Mouse (Mus musculus) limb, embryonic 10.5 days (tissue): ENCODE data around the gene Btbd16. TPM values are rescaled to one million over a fixed set of nuclear protein-coding genes. Genes with fewer than 3 reads are reported as not detected.

Experiments
- DNase-seq: peaks from one replicate; pipeline ENCODE4 v3.0.0-alpha.2; 2017; ENCODE audit warnings: low spot score
- H3K27ac ChIP-seq: fragments of 300-500 bp; sonication (generic); 2 replicates; pipeline ENCODE4 v1.5.1; 2016; ENCODE audit warnings: mild to moderate bottlenecking
- H3K27me3 ChIP-seq: fragments of 300-500 bp; sonication (generic); 2 replicates; pipeline ENCODE4 v1.6.1; 2016; ENCODE audit warnings: low read depth, mild to moderate bottlenecking; ENCODE audit not compliant: poor library complexity, severe bottlenecking
- H3K36me3 ChIP-seq: fragments of 300-500 bp; sonication (generic); 2 replicates; pipeline ENCODE4 v1.6.1; 2016; ENCODE audit warnings: mild to moderate bottlenecking, moderate library complexity
- H3K4me1 ChIP-seq: fragments of 300-500 bp; sonication (generic); 2 replicates; pipeline ENCODE4 v1.6.1; 2016
- H3K4me3 ChIP-seq: fragments of 300-500 bp; sonication (generic); 2 replicates; pipeline ENCODE4 v1.5.1; 2016; ENCODE audit warnings: mild to moderate bottlenecking, moderate library complexity
- H3K9me3 ChIP-seq: fragments of 300-500 bp; sonication (generic); replicated peaks from 2 replicates; pipeline ENCODE4 v1.6.1; 2016; ENCODE audit warnings: mild to moderate bottlenecking
- WGBS: fragments of 180-500 bp; shearing (Covaris S2); methylation state at CpG from one replicate; pipeline ENCODE4 v1.1.7; 2016; 5-methylcytosine and 5-hydroxymethylcytosine counted together
- polyA plus RNA-seq: library from polyadenylated mRNA; unstranded; fragments of >200 nt; fragmentation: Nextera tagmentation; extraction: Ambion mirVana; gene quantifications from 2 replicates; pipeline ENCODE4 v1.2.1, GENCODE M21; 2016

Btbd16 gene
- polyA plus RNA-seq: not detected in 2 replicates

DNA sequence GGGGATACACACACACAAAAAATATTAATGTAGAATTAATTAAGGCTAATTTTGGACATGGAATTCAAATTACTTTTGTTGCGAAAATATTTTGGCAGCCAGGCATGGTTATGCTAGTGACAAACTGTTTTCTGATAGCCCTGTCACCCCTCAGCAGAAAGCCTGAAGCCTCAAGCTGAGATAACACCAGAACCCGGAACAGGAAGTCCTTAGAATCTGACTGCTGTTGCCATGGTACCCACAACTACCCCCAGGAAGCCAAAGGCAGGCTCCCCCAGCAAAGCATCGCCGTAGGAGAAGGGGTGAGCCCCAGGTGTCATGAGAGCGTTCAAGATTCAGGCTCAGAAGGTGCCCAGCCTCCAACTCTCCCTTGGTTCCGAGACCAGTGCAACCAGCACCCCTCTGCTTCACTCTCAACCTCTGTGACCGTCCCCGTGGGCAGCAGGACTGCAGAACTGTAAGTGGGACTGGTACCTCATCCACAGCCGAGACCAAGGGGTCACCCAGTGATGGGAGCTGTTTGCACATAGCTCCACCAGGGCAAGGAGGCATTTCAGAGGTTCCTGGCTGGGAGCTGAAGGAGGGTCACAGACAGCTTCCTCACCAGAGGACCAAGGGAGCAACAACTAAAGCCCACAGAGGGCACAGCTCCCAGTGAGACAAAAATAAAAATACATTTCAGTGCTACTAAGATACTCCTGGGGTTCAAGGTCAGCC is at the start of gene Btbd16:
Gene Btbd16, plus strand, starts transcription at position 156 of the 717 bp plus-strand sequence.
- WGBS: 69% methylated on average over 9 of the region's 9 CpGs
- no peak for DNase-seq
- no peaks in the 10 kb centered on the region for H3K36me3 ChIP-seq

DNA sequence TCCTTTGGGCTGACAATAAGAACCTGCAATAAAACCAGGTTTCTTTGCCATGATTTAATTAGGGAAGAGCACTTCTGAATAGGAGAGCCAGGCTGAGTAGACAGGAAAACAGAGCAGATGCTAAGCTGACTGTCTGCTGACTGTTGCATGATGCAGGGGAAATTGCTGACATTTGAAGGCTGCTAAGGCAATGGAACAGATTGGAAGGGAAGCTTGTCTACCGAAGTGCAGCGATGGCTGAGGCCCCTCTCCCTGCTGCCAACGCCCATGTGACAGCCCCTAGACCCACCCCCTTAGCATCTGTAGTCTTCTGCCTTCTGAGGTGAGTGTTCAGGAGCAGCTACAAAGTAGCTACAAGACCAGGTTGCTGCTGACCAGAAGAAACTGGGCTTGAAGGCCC is 47.7 kb upstream of the Btbd16 start:
- no peak for DNase-seq
- Histone ChIP-seq H3K27ac (no peak overlapping the region), H3K36me3 (peaks cover 93% of the 10 kb centered on the region), H3K27me3 (no peaks in the 10 kb centered on the region), H3K9me3 (no peaks in the 10 kb centered on the region), H3K4me1 (peaks cover 14% of the 10 kb centered on the region), H3K4me3 (no peak overlapping the region)
- WGBS: 78% methylated on average over 3 of the region's 3 CpGs

More for the DNA sequence above, at the start of gene Btbd16:
- no peaks in the 10 kb centered on the region for H3K9me3 ChIP-seq
- no peak within 1 kb of the TSS for H3K27ac ChIP-seq
- no peaks in the 10 kb centered on the region for H3K4me1 ChIP-seq
- no peak within 1 kb of the TSS for H3K4me3 ChIP-seq
- H3K27me3 ChIP-seq: no peaks in the 10 kb centered on the region

DNA sequence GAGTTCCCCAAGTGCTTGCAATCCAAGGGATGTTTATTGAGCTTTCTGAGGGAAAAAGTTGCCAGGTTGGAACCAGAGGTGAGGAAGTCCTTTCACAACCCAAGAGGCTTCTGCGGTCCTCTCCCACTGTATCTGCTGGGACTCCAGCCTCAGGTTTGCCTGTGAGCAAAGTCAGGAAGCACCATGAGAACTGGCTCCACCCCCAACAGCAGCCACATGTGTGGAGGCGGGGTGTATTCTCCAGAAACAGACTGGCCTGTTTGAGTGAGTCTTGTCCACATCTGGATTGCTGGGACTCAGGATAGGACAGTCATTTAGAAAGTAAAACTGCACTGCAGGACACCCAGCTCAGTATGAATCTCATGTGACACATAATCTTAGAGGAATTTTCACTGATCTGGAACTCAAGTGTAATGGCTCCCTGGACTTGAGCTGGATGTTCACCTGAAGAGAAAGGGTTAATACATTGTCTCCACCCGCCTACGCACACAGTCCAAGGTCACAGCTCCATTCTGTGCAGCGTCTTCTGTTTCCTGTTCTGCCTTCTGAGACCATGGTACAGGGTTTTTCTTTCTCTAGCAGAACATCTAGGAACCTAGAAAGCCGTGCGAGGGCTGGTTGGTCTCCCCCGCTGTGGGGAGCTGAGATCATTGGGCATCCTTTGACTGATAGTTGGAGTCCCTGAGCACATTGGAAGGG is 47.0 kb upstream of the Btbd16 start:
- Histone ChIP-seq H3K36me3 (peaks cover 93% of the 10 kb centered on the region), H3K27me3 (no peaks in the 10 kb centered on the region), H3K27ac (no peak overlapping the region), H3K9me3 (no peaks in the 10 kb centered on the region), H3K4me3 (no peak overlapping the region), H3K4me1 (peaks cover 11% of the 10 kb centered on the region)
- 70% methylated on average over 8 of the region's 8 CpGs for WGBS
- DNase-seq: no peak

- Histone ChIP-seq H3K4me1 (peaks cover 11% of the 10 kb centered on the region), H3K36me3 (peaks cover 89% of the 10 kb centered on the region), H3K4me3 (no peak overlapping the region), H3K27ac (no peak overlapping the region), H3K27me3 (no peaks in the 10 kb centered on the region), H3K9me3 (no peaks in the 10 kb centered on the region)
- 89% methylated on average over 4 of the region's 4 CpGs for whole genome bisulfite sequencing
- DNase-seq: no peak
Observed at GRCm38 (mm10) chr7:130727560-130727959, 46.3 kb upstream of the Btbd16 start.

DNA sequence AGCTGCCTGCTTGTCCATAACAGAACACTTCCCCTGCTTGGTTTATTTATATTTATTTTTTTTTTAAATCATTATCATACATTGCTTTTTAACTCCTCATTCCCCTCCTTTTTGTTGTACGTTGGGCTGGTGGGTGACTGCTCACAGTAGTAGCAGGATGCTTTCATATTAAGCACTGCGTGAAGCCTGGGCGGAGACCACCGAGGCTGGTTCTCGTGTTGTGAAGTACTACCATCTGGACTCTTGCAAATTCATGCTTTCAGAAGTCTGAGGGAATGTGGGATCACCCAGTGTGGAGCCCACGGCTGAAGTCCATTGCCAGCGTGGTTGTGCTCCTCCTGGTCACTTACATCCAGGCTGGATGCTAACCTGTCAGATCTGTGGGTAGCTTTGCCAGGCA is 42.1 kb upstream of the Btbd16 start:
- Histone ChIP-seq H3K9me3 (no peaks in the 10 kb centered on the region), H3K4me3 (no peak overlapping the region), H3K27me3 (no peaks in the 10 kb centered on the region), H3K27ac (no peak overlapping the region), H3K36me3 (peaks cover 86% of the 10 kb centered on the region), H3K4me1 (peaks cover 9% of the 10 kb centered on the region; the same call in 1 of the 2 replicates)
- DNase-seq: no peak
- WGBS: 88% methylated on average over 7 of the region's 7 CpGs

- WGBS: 78% methylated on average over 6 of the region's 6 CpGs
- Histone ChIP-seq H3K4me3 (no peak overlapping the region), H3K27me3 (no peaks in the 10 kb centered on the region), H3K4me1 (peaks cover 4% of the 10 kb centered on the region; the same call in 1 of the 2 replicates), H3K36me3 (peaks cover 88% of the 10 kb centered on the region), H3K9me3 (no peaks in the 10 kb centered on the region), H3K27ac (no peak overlapping the region)
- no peak for DNase-seq
Observed at GRCm38 (mm10) chr7:130732908-130733307, 41.0 kb upstream of the Btbd16 start.

DNA sequence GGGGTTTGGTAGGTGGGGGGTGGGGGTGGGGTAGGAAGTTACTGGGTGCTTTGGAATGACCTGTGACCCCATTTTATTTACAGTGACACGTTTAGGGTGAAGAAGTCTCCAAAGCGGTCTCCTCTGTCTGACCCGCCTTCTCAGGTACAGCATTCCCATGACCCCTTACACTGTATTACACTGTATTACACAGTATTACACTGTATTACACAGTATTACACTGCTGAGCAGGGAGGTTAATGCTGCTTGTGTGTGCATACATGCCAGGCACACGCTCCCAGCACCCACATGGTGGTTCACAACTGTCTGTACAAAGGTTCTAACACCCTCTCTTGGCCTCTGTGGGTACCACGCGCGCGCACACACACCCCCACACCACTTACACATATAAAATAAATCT is 40.4 kb upstream of the Btbd16 start:
- WGBS: 91% methylated on average over 8 of the region's 8 CpGs

GRCm38 (mm10) chr7:130734195-130734787 is 39.6 kb upstream of the Btbd16 start:
- H3K4me1 ChIP-seq: peaks cover 4% of the 10 kb centered on the region; the same call in 1 of the 2 replicates
- WGBS: 96% methylated on average over 2 of the region's 2 CpGs
- peaks cover 88% of the 10 kb centered on the region for H3K36me3 ChIP-seq
- H3K9me3 ChIP-seq: no peaks in the 10 kb centered on the region
- H3K4me3 ChIP-seq: no peak overlapping the region
- DNase-seq: no peak
- no peaks in the 10 kb centered on the region for H3K27me3 ChIP-seq
- H3K27ac ChIP-seq: no peak overlapping the region

More for the DNA sequence above, 40.4 kb upstream of the Btbd16 start:
- H3K27ac ChIP-seq: no peak overlapping the region
- H3K4me1 ChIP-seq: peaks cover 4% of the 10 kb centered on the region; the same call in 1 of the 2 replicates
- H3K27me3 ChIP-seq: no peaks in the 10 kb centered on the region
- H3K9me3 ChIP-seq: no peaks in the 10 kb centered on the region
- H3K4me3 ChIP-seq: no peak overlapping the region
- peaks cover 88% of the 10 kb centered on the region for H3K36me3 ChIP-seq
- DNase-seq: no peak

GRCm38 (mm10) chr7:130741099-130741498 is 32.8 kb upstream of the Btbd16 start:
- Histone ChIP-seq H3K27me3 (no peaks in the 10 kb centered on the region), H3K36me3 (peaks cover 100% of the 10 kb centered on the region), H3K4me3 (no peak overlapping the region), H3K9me3 (no peaks in the 10 kb centered on the region), H3K4me1 (no peaks in the 10 kb centered on the region), H3K27ac (no peak overlapping the region)
- 88% methylated on average over 4 of the region's 4 CpGs for WGBS
- no peak for DNase-seq

DNA sequence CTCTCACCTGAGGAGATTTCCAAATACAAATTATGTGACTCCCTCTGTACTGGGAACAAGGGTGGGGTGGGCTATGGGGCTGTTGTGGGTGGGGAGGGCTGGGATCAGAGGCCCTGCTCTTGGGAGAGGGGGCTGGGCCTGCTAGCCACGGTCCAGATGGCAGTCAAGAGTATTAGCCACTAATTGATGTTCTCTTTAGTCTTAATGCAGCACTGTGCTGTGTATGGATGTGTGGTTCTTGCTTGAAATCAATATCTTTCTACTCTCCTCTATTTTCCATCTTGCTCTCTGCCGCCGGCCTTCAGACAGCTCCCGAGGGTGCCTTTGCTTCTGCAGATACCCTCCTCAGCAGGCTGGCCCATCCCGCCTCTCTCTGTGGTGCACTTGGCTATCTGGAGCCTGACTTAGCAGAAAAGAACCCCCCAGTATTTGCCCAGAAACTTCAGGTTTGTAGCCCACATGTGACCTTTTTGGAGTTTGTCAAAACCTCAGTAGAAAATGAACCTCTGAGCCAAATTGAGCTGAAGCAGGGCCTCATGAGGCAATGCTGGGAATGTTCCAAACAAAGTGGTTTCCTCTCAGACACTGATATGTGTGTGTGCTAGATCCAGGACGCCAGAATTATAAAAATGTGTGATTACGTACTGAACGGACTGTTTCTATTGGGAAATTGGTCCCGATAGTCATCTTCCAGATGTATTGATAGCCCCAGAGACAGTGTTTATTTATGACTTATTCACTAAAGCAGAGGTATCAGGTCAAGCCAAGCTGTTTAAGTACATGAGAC is 30.4 kb upstream of the Btbd16 start:
- Histone ChIP-seq H3K4me1 (no peaks in the 10 kb centered on the region; the same call in 1 of the 2 replicates), H3K4me3 (no peak overlapping the region), H3K36me3 (peaks cover 100% of the 10 kb centered on the region), H3K27ac (no peak overlapping the region), H3K27me3 (no peaks in the 10 kb centered on the region), H3K9me3 (no peaks in the 10 kb centered on the region)
- no peak for DNase-seq
- WGBS: 92% methylated on average over 9 of the region's 9 CpGs

DNA sequence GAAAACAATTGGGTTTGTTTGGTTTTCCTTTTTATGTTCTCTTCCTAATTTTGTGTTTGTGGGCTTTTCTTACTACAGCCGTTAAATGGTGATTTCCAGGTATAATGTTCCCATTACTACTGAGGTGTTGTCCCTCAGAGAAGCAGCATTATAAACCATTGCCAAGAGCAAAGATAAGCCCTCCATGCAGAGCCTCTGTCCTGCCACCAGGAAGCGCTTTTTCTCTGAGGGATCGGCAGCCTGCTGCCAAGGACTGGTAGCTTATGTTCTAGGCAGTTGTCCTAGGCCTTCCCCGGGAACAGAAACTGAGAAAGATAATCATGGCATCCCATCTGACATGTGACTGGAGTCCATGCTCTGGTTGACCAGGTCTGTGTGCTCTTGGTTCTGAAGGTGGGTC is 24.7 kb upstream of the Btbd16 start:
- Histone ChIP-seq H3K36me3 (peaks cover 95% of the 10 kb centered on the region), H3K4me1 (peaks cover 16% of the 10 kb centered on the region)

GRCm38 (mm10) chr7:130750752-130751490 is 22.9 kb upstream of the Btbd16 start:
- peak overlapping the region; percentile 72 for H3K27ac ChIP-seq
- H3K9me3 ChIP-seq: no peaks in the 10 kb centered on the region
- 64% methylated on average over 17 of the region's 17 CpGs for WGBS
- peaks cover 16% of the 10 kb centered on the region for H3K4me1 ChIP-seq
- peaks cover 94% of the 10 kb centered on the region for H3K36me3 ChIP-seq
- DNase-seq: peak; percentile 48
- no peak overlapping the region for H3K4me3 ChIP-seq
- H3K27me3 ChIP-seq: no peaks in the 10 kb centered on the region

More for the DNA sequence above, 24.7 kb upstream of the Btbd16 start:
- H3K9me3 ChIP-seq: no peaks in the 10 kb centered on the region
- no peak overlapping the region for H3K27ac ChIP-seq
- no peak overlapping the region for H3K4me3 ChIP-seq
- WGBS: 96% methylated on average over 4 of the region's 4 CpGs
- H3K27me3 ChIP-seq: no peaks in the 10 kb centered on the region
- DNase-seq: no peak
